Mouse (Mus musculus) C2C12 (cell line): Measurements from ENCODE around the gene Mapkapk3. TPM values are rescaled to one million over a fixed set of nuclear protein-coding genes. Genes with fewer than 3 reads are reported as not detected.

Experiments used
- H3K27me3 ChIP-seq: one replicate; pipeline ENCODE4 v1.6.1; 2011; ENCODE audit not compliant: control insufficient read depth, insufficient read depth, insufficient read length
- H3K36me3 ChIP-seq: one replicate; pipeline ENCODE4 v1.6.1; 2011; ENCODE audit not compliant: control insufficient read depth, insufficient read depth
- H3K4me3 ChIP-seq: one replicate; pipeline ENCODE4 v1.5.1; 2011; ENCODE audit warnings: mild to moderate bottlenecking, control low read depth; ENCODE audit not compliant: poor library complexity, insufficient read depth, severe bottlenecking
- H3K79me2 ChIP-seq: one replicate; pipeline ENCODE4 v1.6.1; 2011; ENCODE audit not compliant: control insufficient read depth, insufficient read depth
- H3K79me3 ChIP-seq: one replicate; pipeline ENCODE4 v1.6.1; 2011; ENCODE audit warnings: low read depth, control low read depth
- H3ac ChIP-seq: one replicate; pipeline ENCODE3; 2011; ENCODE audit warnings: low read depth; ENCODE audit not compliant: control insufficient read depth, insufficient read length
- CEBPB ChIP-seq: IDR thresholded peaks from one replicate; pipeline ENCODE4 v1.6.1; 2011; ENCODE audit warnings: low read depth, mild to moderate bottlenecking, control low read depth, moderate library complexity
- CTCF ChIP-seq: IDR thresholded peaks from one replicate; pipeline ENCODE4 v1.5.1; 2011; ENCODE audit not compliant: control insufficient read depth, insufficient read depth, insufficient read length
- FOSL1 ChIP-seq: IDR thresholded peaks from one replicate; pipeline ENCODE4 v1.8.0; 2011; ENCODE audit warnings: mild to moderate bottlenecking, low read length; ENCODE audit not compliant: poor library complexity, insufficient read depth, severe bottlenecking
- MAX ChIP-seq: IDR thresholded peaks from one replicate; pipeline ENCODE4 v1.6.1; 2011; ENCODE audit warnings: mild to moderate bottlenecking, control low read depth
- MYOD1 ChIP-seq: IDR thresholded peaks from one replicate; pipeline ENCODE4 v1.6.1; 2011; ENCODE audit warnings: low read depth; ENCODE audit not compliant: control insufficient read depth, insufficient read length
- MYOG ChIP-seq: IDR thresholded peaks from one replicate; pipeline ENCODE4 v1.6.1; 2011; ENCODE audit not compliant: control insufficient read depth, insufficient read length; ENCODE audit errors: extremely low read depth
- USF1 ChIP-seq: IDR thresholded peaks from one replicate; pipeline ENCODE4 v1.6.1; 2011; ENCODE audit warnings: low read depth, mild to moderate bottlenecking, control low read depth, moderate library complexity
- polyA plus RNA-seq: library from polyadenylated mRNA; unstranded; fragments of >200 nt; fragmentation: generic; extraction: Trizol; gene quantifications from one replicate; pipeline ENCODE4 v1.2.1, GENCODE M21; 2012; ENCODE audit warnings: missing spikeins

Mapkapk3 gene
- polyA plus RNA-seq, 1 experiment = 5.3 TPM

DNA sequence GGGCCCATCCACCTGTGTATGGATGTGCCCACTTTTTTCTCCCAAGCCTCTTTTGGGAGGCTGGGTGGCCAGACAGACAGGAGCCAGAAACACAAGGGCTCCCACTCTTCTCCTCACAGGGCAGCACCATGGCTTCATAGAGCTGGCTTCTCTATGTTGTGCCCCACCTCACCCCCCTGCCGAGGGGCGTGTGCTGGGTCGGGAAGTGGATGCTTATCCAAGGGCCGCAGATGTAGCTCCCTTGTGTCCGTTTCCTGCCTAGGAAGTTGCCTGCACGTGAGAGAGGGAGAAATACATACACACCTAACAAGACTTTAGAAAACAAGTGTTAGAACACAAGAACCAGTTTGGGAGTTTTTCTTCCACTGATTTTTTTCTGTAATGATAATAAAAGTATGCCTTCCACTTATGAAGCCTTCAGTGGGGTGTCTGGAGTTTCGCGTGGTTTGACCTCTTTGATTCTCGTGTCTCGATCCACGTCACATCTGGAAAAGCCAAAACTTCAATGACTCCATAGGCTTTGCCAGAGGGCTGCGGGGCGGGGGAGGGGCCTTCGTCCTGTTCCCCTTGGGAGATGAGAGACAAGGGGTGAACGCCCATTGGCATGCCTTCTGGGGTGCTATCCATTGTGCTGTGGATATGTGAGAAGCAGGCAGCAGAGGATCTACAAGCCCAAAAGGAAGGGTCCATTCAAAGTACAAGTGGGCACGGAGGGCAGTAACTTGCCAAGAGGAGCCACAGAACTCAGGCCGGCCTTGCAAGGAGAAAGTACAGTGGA, 12.1 kb upstream of the Mapkapk3 start:
- H3K27me3 ChIP-seq = no peaks in the 10 kb centered on the region
- H3K4me3 ChIP-seq = no peak overlapping the region
- TF ChIP-seq FOSL1 (no peak), CEBPB (no peak), MAX (no peak), USF1 (no peak), MYOG (no peak), CTCF (no peak), MYOD1 (no peak)
- no peaks in the 10 kb centered on the region for H3K79me2 ChIP-seq
- H3K36me3 ChIP-seq = no peaks in the 10 kb centered on the region
- no peak overlapping the region for H3ac ChIP-seq
- H3K79me3 ChIP-seq = no peaks in the 10 kb centered on the region

DNA sequence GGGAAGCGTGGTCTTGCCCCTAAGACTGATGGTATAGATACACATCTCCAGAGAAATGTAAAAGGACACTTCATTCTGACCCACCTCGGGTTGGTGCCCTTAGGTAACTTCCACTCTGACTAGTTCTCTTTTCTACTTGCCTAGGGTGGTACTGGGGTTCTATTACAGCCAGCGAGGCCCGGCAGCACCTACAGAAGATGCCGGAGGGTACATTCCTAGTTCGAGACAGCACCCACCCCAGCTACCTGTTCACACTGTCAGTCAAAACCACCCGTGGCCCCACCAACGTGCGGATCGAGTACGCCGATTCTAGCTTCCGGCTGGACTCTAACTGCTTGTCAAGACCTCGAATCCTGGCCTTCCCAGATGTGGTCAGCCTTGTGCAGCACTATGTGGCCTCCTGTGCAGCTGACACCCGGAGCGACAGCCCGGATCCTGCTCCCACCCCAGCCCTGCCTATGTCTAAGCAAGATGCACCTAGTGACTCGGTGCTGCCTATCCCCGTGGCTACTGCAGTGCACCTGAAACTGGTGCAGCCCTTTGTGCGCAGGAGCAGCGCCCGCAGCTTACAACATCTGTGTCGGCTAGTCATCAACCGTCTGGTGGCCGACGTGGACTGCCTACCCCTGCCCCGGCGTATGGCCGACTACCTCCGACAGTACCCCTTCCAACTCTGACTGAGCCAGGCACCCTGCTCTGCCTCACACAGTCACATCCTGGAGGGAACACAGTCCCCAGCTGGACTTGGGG, 10.7 kb upstream of the Mapkapk3 start:
- H3K27me3 ChIP-seq = no peaks in the 10 kb centered on the region
- H3ac ChIP-seq = no peak overlapping the region
- H3K4me3 ChIP-seq = no peak overlapping the region
- no peaks in the 10 kb centered on the region for H3K79me3 ChIP-seq
- H3K36me3 ChIP-seq = no peaks in the 10 kb centered on the region
- H3K79me2 ChIP-seq = no peaks in the 10 kb centered on the region
- TF ChIP-seq CEBPB = no peak
- TF ChIP-seq FOSL1 = no peak
- TF ChIP-seq CTCF = no peak

DNA sequence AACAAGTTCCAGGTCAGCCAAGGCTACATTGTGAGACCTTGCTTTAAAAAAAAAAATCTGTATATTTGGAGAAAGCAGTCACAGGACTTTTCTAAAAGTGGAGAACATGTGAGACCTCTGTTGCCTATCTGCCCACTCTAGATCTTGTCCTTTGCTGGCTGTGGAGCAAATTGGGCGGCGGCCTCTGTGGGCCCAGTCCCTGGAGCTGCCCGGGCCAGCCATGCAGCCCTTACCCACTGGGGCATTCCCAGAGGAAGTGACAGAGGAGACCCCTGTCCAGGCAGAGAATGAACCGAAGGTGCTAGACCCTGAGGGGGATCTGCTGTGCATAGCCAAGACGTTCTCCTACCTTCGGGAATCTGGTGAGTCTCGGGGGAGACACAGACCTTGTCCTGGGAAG, 10.1 kb upstream of the Mapkapk3 start:
- no peak for TF ChIP-seq USF1
- TF ChIP-seq CTCF = no peak
- no peak for TF ChIP-seq MAX
- no peak for TF ChIP-seq FOSL1
- TF ChIP-seq CEBPB = no peak
- TF ChIP-seq MYOD1 = no peak
- no peak for TF ChIP-seq MYOG
- no peak overlapping the region for H3K4me3 ChIP-seq
- no peaks in the 10 kb centered on the region for H3K36me3 ChIP-seq
- no peak overlapping the region for H3ac ChIP-seq
- no peaks in the 10 kb centered on the region for H3K79me3 ChIP-seq
- H3K79me2 ChIP-seq = no peaks in the 10 kb centered on the region
- no peaks in the 10 kb centered on the region for H3K27me3 ChIP-seq

DNA sequence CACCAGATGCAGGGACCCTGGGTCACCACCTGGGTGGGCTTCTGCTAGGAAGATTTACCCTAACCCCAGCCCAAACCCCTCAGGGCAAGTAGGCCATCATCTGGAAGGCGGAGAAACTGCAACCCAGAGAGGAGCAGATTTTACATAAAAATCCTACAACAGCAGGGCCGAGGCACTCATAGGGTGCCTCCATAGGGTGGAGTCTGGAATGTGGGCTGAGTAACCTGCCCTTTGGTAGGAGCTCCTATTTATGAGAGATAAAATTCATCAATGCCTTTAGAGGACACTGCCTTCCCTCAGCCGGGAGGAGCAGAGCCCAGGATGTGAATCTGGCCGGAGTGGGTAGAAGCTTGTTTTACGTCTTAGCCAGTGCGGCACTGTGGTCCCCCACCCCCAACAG, 9.2 kb upstream of the Mapkapk3 start:
- no peak overlapping the region for H3K4me3 ChIP-seq
- no peaks in the 10 kb centered on the region for H3K79me3 ChIP-seq
- H3K27me3 ChIP-seq = no peaks in the 10 kb centered on the region
- no peaks in the 10 kb centered on the region for H3K36me3 ChIP-seq
- no peak for TF ChIP-seq MAX
- no peak for TF ChIP-seq USF1
- TF ChIP-seq CTCF = no peak
- no peak for TF ChIP-seq CEBPB
- no peak for TF ChIP-seq MYOG
- no peak for TF ChIP-seq MYOD1
- no peak for TF ChIP-seq FOSL1
- no peaks in the 10 kb centered on the region for H3K79me2 ChIP-seq
- no peak overlapping the region for H3ac ChIP-seq

DNA sequence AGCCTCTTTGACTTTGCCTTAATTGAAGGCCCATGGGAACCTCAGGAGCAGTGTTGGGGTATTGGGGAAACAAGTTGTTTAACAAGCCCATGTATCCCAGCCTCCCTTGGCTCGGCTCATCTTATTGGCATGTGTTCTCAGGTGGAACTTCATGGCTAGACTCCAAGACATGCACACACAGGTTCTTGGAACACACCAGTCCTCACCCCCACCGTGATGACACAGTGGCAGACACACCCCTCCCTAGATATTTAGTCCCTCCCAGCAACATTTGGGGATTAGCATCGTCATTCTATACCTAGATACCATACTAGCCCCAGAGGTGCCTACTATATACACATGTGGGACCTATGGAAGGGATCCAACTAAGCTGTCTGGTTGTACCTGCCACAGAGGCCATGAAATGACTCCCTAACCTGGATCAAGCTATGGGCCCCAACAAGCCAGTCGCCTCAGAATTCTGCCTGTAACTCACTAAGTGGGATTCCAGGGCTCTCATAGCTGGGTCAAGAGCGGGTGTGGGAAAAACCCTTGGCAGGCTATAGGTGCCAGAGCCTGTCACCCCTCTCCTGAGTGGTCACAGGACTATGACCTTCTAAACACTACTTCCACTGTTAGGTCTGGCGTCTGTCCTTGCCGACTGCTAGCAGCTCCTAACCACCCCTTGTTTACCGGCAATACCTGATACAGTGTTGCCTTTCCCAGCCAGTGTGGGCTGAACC, 8.5 kb upstream of the Mapkapk3 start:
- no peak overlapping the region for H3K4me3 ChIP-seq
- peaks cover under 1% of the 10 kb centered on the region for H3K27me3 ChIP-seq
- H3K79me3 ChIP-seq = no peaks in the 10 kb centered on the region
- H3K36me3 ChIP-seq = no peaks in the 10 kb centered on the region
- no peaks in the 10 kb centered on the region for H3K79me2 ChIP-seq
- no peak overlapping the region for H3ac ChIP-seq
- TF ChIP-seq MYOD1 = no peak
- TF ChIP-seq MAX = no peak
- no peak for TF ChIP-seq CTCF
- no peak for TF ChIP-seq FOSL1
- no peak for TF ChIP-seq CEBPB
- no peak for TF ChIP-seq MYOG
- no peak for TF ChIP-seq USF1
